Mouse (Mus musculus): ENCODE measurements around the gene Acads. TPM values are rescaled to one million over a fixed set of nuclear protein-coding genes. Genes with fewer than 3 reads are reported as not detected.

Acads gene
- polyA plus RNA-seq, 1 experiment from 2014 or later: 54.2 TPM

- 81% methylated on average over 7 of the region's 7 CpGs for WGBS (ENCODE audit: insufficient replicate concordance)
- no peak overlapping the region for H3K4me3 ChIP-seq (ENCODE audit: low read depth, low read length)
- no peak overlapping the region for H3K9ac ChIP-seq (ENCODE audit: low read depth, low read length)
- H3K9me3 ChIP-seq (replicated peaks; ENCODE audit: control insufficient read depth, low read length): no peaks in the 10 kb centered on the region
- H3K27me3 ChIP-seq (ENCODE audit: control insufficient read depth, insufficient read depth, low read depth, low read length): no peaks in the 10 kb centered on the region
- peaks cover 45% of the 10 kb centered on the region for H3K4me1 ChIP-seq (ENCODE audit: control insufficient read depth, low read depth, low read length)
- ATAC-seq (ENCODE audit: low read depth): no peak
- H3K4me2 ChIP-seq (ENCODE audit: low read depth, low read length): no peak overlapping the region
- H3K36me3 ChIP-seq (ENCODE audit: control insufficient read depth, insufficient read depth): 0 out of 2 replicates have a peak, but pooled peaks cover 2% of the 10 kb centered on the region
- no peak overlapping the region for H3K27ac ChIP-seq (ENCODE audit: low read length)
These were observed 55.8 kb downstream of the Acads start for GRCm38 (mm10) chr5:115063391-115063790.

GRCm38 (mm10) chr5:115062566-115062965, 56.6 kb downstream of the Acads start:
- H3K27ac ChIP-seq (ENCODE audit: low read length): no peak overlapping the region
- H3K4me1 ChIP-seq (ENCODE audit: control insufficient read depth, low read depth, low read length): peaks cover 45% of the 10 kb centered on the region
- no peak overlapping the region for H3K9ac ChIP-seq (ENCODE audit: low read depth, low read length)
- H3K36me3 ChIP-seq (ENCODE audit: control insufficient read depth, insufficient read depth): 0 out of 2 replicates have a peak, but pooled peaks cover 2% of the 10 kb centered on the region
- H3K4me2 ChIP-seq (ENCODE audit: low read depth, low read length): no peak overlapping the region
- WGBS (ENCODE audit: insufficient replicate concordance): 54% methylated on average over 1 of the region's 1 CpGs
- no peak for ATAC-seq (ENCODE audit: low read depth)
- H3K9me3 ChIP-seq (replicated peaks; ENCODE audit: control insufficient read depth, low read length): no peaks in the 10 kb centered on the region
- H3K4me3 ChIP-seq (ENCODE audit: low read depth, low read length): no peak overlapping the region
- H3K27me3 ChIP-seq (ENCODE audit: control insufficient read depth, insufficient read depth, low read depth, low read length): no peaks in the 10 kb centered on the region

- Histone ChIP-seq H3K27me3 (ENCODE audit: control insufficient read depth, insufficient read depth, low read depth, low read length) (no peaks in the 10 kb centered on the region), H3K4me2 (ENCODE audit: low read depth, low read length) (no peak overlapping the region), H3K4me3 (ENCODE audit: low read depth, low read length) (no peak overlapping the region), H3K27ac (ENCODE audit: low read length) (no peak overlapping the region), H3K36me3 (ENCODE audit: control insufficient read depth, insufficient read depth) (0 out of 2 replicates have a peak, but pooled peaks cover 2% of the 10 kb centered on the region), H3K9me3 (replicated peaks; ENCODE audit: control insufficient read depth, low read length) (0 out of 2 replicates have a peak, but pooled peaks cover 3% of the 10 kb centered on the region), H3K9ac (ENCODE audit: low read depth, low read length) (no peak overlapping the region), H3K4me1 (ENCODE audit: control insufficient read depth, low read depth, low read length) (peaks cover 53% of the 10 kb centered on the region)
- WGBS (ENCODE audit: insufficient replicate concordance): 42% methylated on average over 3 of the region's 3 CpGs
- no peak for ATAC-seq (ENCODE audit: low read depth)
These were observed 58.2 kb downstream of the Acads start for GRCm38 (mm10) chr5:115060977-115061376.

Other genes with a start within 250 kb of the Acads start
- gene Oasl2, start 222.4 kb downstream of the Acads start, polyA plus RNA-seq (2015; fragmentation: Nextera tagmentation; extraction: Ambion mirVana): 2.2 and 2.6 TPM in 2 replicates
- 0.26 and 0.61 TPM in 2 replicates for gene Oasl1, start 196.1 kb downstream of the Acads start, polyA plus RNA-seq (2015; fragmentation: Nextera tagmentation; extraction: Ambion mirVana)
- gene 2210016L21Rik, start 177.2 kb downstream of the Acads start, polyA plus RNA-seq (2015; fragmentation: Nextera tagmentation; extraction: Ambion mirVana): 9.8 and 10.2 TPM in 2 replicates
- gene Hnf1a, start 148.3 kb downstream of the Acads start, polyA plus RNA-seq (2015; fragmentation: Nextera tagmentation; extraction: Ambion mirVana): 4.1 and 4.7 TPM in 2 replicates
- 3.2 and 3.3 TPM in 2 replicates for gene Sppl3, start 108.2 kb downstream of the Acads start, polyA plus RNA-seq (2015; fragmentation: Nextera tagmentation; extraction: Ambion mirVana)
- gene Gm10401, start 21.1 kb downstream of the Acads start, polyA plus RNA-seq (2015; fragmentation: Nextera tagmentation; extraction: Ambion mirVana): 8.1 and 8.5 TPM in 2 replicates
- gene Unc119b, start 15.6 kb upstream of the Acads start, polyA plus RNA-seq (2015; fragmentation: Nextera tagmentation; extraction: Ambion mirVana): 7.7 and 8.1 TPM in 2 replicates
- gene Mlec, start 38.8 kb upstream of the Acads start, polyA plus RNA-seq (2015; fragmentation: Nextera tagmentation; extraction: Ambion mirVana): 16.6 and 19.4 TPM in 2 replicates
- gene Cabp1, start 75.0 kb upstream of the Acads start, polyA plus RNA-seq (2015; fragmentation: Nextera tagmentation; extraction: Ambion mirVana): 0.13 and 0.19 TPM in 2 replicates
- gene Pop5, start 116.5 kb upstream of the Acads start, polyA plus RNA-seq (2015; fragmentation: Nextera tagmentation; extraction: Ambion mirVana): 68.1 and 74.8 TPM in 2 replicates
- 111 and 137 TPM in 2 replicates for gene Rnf10, start 153.6 kb upstream of the Acads start, polyA plus RNA-seq (2015; fragmentation: Nextera tagmentation; extraction: Ambion mirVana)
- gene Coq5, start 160.3 kb upstream of the Acads start, polyA plus RNA-seq (2015; fragmentation: Nextera tagmentation; extraction: Ambion mirVana): 25.2 and 26.7 TPM in 2 replicates
- 470 and 491 TPM in 2 replicates for gene Dynll1, start 181.7 kb upstream of the Acads start, polyA plus RNA-seq (2015; fragmentation: Nextera tagmentation; extraction: Ambion mirVana)
- 59.2 and 64.0 TPM in 2 replicates for gene Srsf9, start 207.8 kb upstream of the Acads start, polyA plus RNA-seq (2015; fragmentation: Nextera tagmentation; extraction: Ambion mirVana)
- 10.1 and 13.4 TPM in 2 replicates for gene Gatc, start 221.8 kb upstream of the Acads start, polyA plus RNA-seq (2015; fragmentation: Nextera tagmentation; extraction: Ambion mirVana)
- gene Triap1, start 221.9 kb upstream of the Acads start, polyA plus RNA-seq (2015; fragmentation: Nextera tagmentation; extraction: Ambion mirVana): 24.5 and 26.2 TPM in 2 replicates
- 674 and 679 TPM in 2 replicates for gene Cox6a1, start 229.6 kb upstream of the Acads start, polyA plus RNA-seq (2015; fragmentation: Nextera tagmentation; extraction: Ambion mirVana)